Mouse (Mus musculus) olfactory bulb, adult 2 months (tissue): Measurements from ENCODE around the gene Cdk8. TPM values are rescaled to one million over a fixed set of nuclear protein-coding genes. Genes with fewer than 3 reads are reported as not detected.
"Not testable (repeated sequence)": the region's sequence is repeated elsewhere in the genome, so short reads cannot be mapped to it uniquely, and the experiment has no call there.

Source experiments
- H3K27ac ChIP-seq: fragments of 200-500 bp; 2 replicates; pipeline ENCODE4 v1.5.1; 2012; ENCODE audit warnings: low read depth, low read length; ENCODE audit not compliant: insufficient read depth
- H3K4me1 ChIP-seq: fragments of 200-500 bp; 2 replicates; pipeline ENCODE4 v1.6.1; 2012; ENCODE audit warnings: low read length; ENCODE audit not compliant: control insufficient read depth, insufficient read depth
- H3K4me3 ChIP-seq: fragments of 200-500 bp; 2 replicates; pipeline ENCODE4 v1.5.1; 2012; ENCODE audit warnings: mild to moderate bottlenecking, low read depth, low read length, moderate library complexity; ENCODE audit not compliant: insufficient read depth
- CTCF ChIP-seq: fragments of 200-500 bp; IDR thresholded peaks from 2 replicates; pipeline ENCODE4 v1.5.1; 2012; ENCODE audit warnings: low read depth, mild to moderate bottlenecking, low read length, moderate library complexity; ENCODE audit not compliant: insufficient read depth
- POLR2A ChIP-seq: fragments of 200-500 bp; IDR thresholded peaks from 2 replicates; pipeline ENCODE4 v1.6.1; 2012; ENCODE audit warnings: mild to moderate bottlenecking, low read depth, low read length, moderate library complexity; ENCODE audit not compliant: insufficient read depth
- WGBS: fragments of 180-500 bp; shearing (Covaris S2); methylation state at CpG from one replicate; pipeline ENCODE4 v1.1.7; 2018; 5-methylcytosine and 5-hydroxymethylcytosine counted together
- polyA plus RNA-seq: library from polyadenylated mRNA; stranded (reverse); fragments of >200 nt; gene quantifications from 2 replicates; pipeline ENCODE4 v1.2.4, GENCODE M21; 2012; ENCODE audit warnings: low replicate concordance; ENCODE audit not compliant: missing spikeins, insufficient read depth, insufficient read length

The Cdk8 gene
- not detected in 2 replicates for polyA plus RNA-seq

DNA sequence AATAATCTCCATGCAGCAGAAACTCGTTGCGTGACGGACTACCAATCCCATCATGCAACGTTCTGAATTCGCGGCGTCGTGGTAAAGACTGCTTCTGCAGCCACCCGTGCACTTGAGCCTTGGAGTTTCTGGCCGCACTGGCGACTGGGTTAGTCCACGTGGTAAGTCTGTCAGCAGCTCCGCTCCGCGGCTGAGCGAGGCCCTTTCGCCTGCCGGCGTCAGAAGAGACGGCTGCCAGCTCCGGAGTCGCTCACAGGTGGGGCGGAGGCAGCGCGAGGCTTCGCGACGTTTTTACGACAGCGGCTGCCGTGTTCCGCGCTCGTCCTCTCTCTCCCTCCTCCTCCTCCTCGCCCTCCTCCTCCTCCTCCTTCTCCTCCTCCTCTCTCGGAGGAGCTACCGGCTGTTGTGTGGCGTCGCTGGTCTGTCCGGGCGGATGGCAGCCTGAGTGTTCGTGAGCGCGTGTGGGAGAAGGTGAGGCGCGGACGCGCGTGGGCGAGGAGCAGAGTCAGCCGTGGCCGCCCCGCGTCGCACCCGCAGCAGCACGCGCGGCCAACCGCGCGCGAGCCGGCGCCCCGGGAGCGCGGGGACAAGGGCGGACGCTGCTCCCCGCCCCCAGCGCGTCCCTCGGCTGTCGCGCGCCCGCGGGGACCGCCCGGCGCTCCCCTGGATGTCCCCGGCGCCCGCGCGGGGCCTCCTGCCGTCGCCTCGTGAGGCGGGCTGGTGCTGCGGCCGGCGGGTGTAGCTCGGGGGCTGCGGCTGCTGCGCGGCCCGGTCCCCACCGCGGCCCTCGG, at the start of gene Cdk8:
Cdk8 (plus strand) TSS at position 367 of the 791 bp plus-strand sequence.
- Histone ChIP-seq H3K4me3 (peak within 1 kb of the TSS; percentile 96), H3K4me1 (peaks cover under 1% of the 10 kb centered on the region; the same call in 1 of the 2 replicates), H3K27ac (peak within 1 kb of the TSS; percentile 94)
- WGBS: 1% methylated on average over 97 of the region's 102 CpGs
- TF ChIP-seq CTCF: no peak
- no peak; the same call in none of the 2 replicates for TF ChIP-seq POLR2A

DNA sequence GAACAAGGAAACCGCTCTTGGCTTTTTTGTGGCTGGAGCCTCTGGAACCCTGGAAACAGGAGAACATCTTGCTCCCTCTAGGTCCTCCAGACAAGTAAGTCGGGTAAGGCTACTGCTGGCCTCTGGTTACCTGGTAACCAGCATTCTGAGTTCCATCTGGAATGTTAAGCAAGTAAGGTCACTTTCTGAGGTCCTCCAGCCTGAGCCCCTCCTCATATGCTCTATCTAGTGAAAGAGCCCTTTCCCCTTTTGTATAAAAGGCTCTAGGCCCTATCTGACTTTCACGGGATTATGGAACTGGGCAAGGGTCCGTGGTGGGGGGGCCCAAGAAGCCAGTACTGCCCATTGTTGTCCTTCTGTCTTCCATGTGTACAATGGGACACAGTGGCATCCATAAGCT, 45.8 kb upstream of the Cdk8 start, which contains the start of gene 1700001J03Rik:
1700001J03Rik (minus strand) TSS at position 101 of the 400 bp plus-strand sequence.
- WGBS: 79% methylated on average over 4 of the region's 4 CpGs

GRCm38 (mm10) chr5:146187441-146187840, 43.6 kb upstream of the Cdk8 start:
- H3K27ac ChIP-seq, H3K4me3 ChIP-seq, H3K4me1 ChIP-seq: not testable (repeated sequence)
- 33% methylated on average over 5 of the region's 5 CpGs for WGBS

More for the DNA sequence above, 45.8 kb upstream of the Cdk8 start, which contains the start of gene 1700001J03Rik:
- not testable (repeated sequence) for H3K4me3 ChIP-seq, H3K4me1 ChIP-seq, H3K27ac ChIP-seq

DNA sequence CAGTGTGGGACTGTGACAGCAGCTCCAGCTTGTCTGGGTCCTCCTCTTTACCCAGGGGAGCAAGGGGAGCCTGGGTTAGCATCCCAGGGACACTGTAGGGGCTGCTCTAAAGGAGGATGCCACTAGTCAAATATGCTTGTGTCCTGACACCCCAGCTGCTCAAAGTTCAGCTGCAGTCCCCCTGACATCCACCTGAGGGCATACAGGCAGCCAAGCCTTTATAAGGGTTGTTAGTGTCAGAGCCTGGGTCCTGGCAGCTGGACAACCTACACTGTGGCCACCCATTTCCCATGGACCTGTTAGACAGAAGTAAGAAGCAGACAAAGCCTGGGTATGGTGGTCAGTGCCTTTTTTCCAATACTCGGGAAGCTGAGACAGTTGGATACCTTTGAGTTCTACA, 42.9 kb upstream of the Cdk8 start:
- H3K4me3 ChIP-seq: no peak overlapping the region
- 84% methylated on average over 1 of the region's 1 CpGs for WGBS
- TF ChIP-seq CTCF: no peak
- no peak for TF ChIP-seq POLR2A
- no peak overlapping the region for H3K27ac ChIP-seq
- no peaks in the 10 kb centered on the region for H3K4me1 ChIP-seq

DNA sequence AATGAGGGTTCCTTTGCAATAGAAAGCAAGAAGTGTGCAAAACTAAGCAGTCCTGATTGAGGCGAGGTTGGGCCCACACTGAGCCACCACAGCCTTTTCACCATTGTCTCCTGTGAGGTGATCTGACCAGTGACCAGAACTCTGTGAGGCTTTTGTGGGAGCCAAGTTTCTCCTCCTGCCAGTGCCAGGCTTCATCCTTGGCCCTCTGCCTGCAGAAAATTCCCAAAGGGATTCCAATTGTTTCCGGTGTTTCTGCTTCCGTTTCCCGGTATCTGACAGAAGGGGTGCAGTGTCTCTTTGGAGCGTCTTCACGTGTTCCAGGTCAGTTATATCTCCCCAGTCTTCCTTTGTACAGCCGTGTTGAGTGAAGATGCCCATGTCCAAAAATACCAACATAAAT, 42.3 kb upstream of the Cdk8 start:
- Histone ChIP-seq H3K4me3 (no peak overlapping the region), H3K27ac (no peak overlapping the region), H3K4me1 (no peaks in the 10 kb centered on the region)
- no peak for TF ChIP-seq POLR2A
- TF ChIP-seq CTCF: no peak
- 83% methylated on average over 7 of the region's 7 CpGs for WGBS

DNA sequence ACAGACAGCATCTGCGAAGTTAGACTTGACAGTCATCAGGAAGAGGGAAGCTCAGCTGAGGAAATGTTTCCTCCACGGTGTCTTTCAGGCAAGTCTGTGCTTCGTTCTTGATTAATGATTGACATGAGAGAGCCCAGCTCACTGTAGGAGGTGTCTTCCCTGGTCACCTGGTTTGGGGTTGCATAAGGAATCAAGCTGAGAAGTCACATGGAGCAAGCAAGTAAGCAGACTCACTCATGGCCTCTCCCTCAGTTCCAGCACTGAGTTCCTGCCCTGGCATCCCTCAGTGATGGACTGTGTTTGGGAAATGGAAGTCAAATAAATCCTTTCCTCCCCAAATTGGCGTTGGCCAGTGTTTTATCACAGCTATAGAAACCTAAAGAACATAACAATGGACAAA, 40.9 kb upstream of the Cdk8 start:
- no peak overlapping the region for H3K4me3 ChIP-seq
- no peaks in the 10 kb centered on the region for H3K4me1 ChIP-seq
- no peak overlapping the region for H3K27ac ChIP-seq
- TF ChIP-seq CTCF (no peak), POLR2A (no peak)
- 78% methylated on average over 4 of the region's 4 CpGs for WGBS

DNA sequence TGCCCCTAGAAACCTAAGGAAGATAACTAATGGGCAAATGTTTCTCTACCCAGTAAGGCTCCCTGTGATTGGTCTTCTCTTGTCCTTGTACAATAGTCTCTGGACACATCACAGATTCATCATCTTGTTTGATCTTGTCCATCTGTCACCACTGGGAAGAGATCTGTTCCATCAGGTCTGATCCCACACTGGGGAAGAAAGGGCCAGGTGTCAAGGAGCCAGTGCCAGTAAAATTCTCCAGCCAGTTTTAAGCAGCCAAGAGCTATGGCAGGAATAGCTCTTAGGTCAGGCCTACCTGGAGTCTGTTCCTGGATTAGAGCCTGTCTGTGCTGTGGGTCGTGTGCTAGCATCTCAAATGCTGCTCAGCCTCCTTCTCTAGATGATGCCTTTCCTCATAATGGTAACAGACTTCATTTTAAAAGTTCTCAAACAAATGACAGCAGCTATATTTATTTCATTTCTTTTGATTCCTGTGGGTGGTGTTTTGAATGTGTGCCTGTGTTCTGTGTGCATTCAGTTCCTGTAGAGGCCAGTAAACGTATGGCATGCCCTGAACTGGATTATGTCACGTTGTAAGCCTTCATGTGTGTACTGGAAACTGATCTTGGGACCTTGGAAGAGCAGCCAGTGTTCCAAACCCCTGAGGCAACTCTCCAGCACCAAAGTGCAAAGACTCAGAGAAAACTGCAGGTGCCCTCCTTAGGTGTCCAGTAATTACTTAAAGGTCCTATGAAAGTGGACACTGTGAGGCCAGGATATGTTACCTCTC, 40.3 kb upstream of the Cdk8 start:
- no peaks in the 10 kb centered on the region for H3K4me1 ChIP-seq
- H3K27ac ChIP-seq: no peak overlapping the region
- TF ChIP-seq CTCF (no peak), POLR2A (no peak)
- 70% methylated on average over 3 of the region's 3 CpGs for WGBS
- no peak overlapping the region for H3K4me3 ChIP-seq

GRCm38 (mm10) chr5:146193360-146193759, 37.7 kb upstream of the Cdk8 start:
- no peak overlapping the region for H3K4me3 ChIP-seq
- 84% methylated on average over 8 of the region's 8 CpGs for WGBS
- H3K4me1 ChIP-seq: no peaks in the 10 kb centered on the region
- TF ChIP-seq CTCF (no peak), POLR2A (no peak)
- no peak overlapping the region for H3K27ac ChIP-seq

- no peak for TF ChIP-seq POLR2A
- no peak for TF ChIP-seq CTCF
- Histone ChIP-seq H3K27ac (no peak overlapping the region), H3K4me3 (no peak overlapping the region), H3K4me1 (no peaks in the 10 kb centered on the region)
Observed at GRCm38 (mm10) chr5:146199073-146199472, 32.0 kb upstream of the Cdk8 start.
